Mouse (Mus musculus) cerebellum, adult 9-11 months (tissue): Measurements from ENCODE around the gene Rtn4rl1.
"Not testable (repeated sequence)": the region's sequence is repeated elsewhere in the genome, so short reads cannot be mapped to it uniquely, and the experiment has no call there.

Experiments used
- DNase-seq: peaks from one replicate; pipeline ENCODE4 v3.0.0; 2022

Rtn4rl1 gene

DNA sequence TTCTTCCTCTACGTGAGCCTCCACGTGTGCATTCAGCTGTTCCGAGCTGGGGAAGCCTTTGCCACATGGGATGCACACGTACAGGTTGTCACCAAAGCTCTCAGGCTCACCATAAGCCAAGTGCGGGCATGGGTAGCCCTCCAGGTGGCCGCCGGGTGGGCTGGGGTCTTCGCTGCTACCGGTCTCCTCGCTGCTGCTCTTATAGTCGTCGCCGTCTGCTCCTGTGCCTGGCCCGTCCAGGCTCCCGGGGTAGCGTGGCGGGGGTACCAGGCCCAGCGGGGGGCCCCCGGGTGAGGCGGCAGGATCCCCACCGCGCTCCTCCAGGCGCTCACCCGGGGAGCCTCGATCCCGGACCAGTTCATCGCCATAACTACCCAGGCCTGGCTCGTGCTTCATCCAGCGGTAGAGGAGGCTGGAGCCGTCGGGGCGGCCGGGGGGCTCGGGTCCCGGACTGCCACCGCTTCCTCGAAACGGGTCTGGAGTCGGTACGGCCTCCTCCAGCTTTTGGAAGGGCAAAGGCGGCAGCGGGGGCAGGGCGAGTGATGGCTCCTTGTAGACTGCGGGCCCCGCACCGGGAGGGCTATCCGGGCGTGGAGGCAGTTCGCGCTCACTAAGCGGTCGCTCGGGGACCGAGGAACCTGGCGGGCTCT is 27.3 kb upstream of the Rtn4rl1 start:
- no peak for DNase-seq

DNA sequence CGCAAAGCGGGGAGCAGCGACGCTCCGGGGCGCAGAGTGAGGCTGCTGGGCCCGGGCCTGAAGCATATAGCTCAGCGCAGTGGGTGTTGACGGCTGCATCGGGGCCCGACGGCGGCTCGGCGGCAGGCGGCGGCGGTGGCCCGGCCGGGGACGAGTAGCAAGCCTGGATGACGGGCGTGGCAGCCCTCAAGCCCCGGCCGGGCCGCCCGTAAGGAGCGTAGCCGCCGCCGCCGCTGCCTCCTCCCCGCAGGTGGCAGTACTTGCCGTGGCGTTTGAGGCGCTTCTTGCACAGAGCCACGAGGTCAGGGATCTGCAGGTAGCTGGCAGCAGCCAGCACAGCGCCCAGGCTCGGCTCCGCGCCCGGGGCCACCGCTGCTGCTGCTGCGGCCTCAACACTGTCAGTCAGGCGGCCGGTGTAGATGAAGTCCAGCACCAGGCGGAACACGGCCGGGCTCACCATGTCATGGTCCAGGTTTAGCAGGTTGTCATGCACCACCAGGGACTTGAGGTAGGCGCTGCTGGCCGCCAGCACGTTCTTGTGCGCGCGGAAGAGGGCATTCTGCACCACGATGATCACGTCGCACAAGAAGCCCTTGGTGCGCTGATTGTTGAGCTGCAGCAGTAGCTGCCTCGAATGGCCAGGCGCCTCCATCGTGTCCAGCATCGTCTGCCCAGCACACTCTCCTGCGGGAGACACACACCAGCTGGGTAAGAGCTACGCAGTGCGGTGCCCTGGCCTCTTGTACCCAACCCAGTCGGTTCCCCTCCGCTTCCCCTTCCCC is 26.5 kb upstream of the Rtn4rl1 start:
- DNase-seq = no peak

DNA sequence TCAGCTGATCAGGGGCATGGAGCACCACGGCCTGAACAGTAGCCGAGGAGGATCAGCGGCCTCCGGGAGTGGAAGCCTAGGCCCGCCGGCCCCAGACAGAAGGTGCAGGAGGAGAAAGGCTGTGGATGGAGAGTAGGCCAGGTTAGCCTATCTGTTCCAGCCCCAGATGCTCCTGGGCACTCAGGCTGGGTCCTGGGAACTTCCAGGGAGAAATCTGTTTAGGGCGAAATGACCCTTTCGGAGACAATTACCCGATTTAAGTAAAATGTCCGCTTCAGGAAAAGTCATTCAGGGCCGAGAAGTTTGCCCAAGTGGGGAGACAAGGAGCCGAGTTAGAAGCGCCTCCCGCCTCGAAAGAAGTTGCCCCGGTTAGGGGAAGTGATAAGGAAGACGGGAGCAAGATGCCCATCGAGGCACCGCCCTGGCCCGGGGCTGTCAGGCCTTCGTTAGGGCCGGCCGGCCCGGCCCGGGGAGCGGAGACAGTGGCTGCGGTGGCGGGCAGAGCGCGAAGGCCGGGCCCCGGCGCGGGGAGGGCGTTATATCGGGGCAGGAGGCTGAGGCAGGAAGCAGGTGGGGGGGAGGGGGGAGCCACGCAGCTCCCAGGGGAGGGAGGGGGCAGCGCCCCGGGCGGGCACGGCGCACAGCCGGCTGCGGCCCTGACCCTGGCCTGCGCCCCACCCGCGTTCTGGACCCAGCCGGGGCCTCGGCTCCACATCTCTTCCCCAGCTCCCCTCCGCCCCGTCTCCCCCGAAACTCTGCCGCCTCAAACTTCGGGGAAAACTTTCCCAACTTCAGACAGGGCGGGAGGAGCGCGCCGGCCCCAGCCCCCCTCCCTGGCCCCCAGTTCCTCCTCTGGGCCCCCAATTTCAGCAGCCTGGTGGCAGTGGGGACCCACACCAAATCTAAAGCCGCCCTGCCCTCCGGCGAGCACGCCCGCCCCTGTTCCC is 25.7 kb upstream of the Rtn4rl1 start:
- DNase-seq = no peak

DNA sequence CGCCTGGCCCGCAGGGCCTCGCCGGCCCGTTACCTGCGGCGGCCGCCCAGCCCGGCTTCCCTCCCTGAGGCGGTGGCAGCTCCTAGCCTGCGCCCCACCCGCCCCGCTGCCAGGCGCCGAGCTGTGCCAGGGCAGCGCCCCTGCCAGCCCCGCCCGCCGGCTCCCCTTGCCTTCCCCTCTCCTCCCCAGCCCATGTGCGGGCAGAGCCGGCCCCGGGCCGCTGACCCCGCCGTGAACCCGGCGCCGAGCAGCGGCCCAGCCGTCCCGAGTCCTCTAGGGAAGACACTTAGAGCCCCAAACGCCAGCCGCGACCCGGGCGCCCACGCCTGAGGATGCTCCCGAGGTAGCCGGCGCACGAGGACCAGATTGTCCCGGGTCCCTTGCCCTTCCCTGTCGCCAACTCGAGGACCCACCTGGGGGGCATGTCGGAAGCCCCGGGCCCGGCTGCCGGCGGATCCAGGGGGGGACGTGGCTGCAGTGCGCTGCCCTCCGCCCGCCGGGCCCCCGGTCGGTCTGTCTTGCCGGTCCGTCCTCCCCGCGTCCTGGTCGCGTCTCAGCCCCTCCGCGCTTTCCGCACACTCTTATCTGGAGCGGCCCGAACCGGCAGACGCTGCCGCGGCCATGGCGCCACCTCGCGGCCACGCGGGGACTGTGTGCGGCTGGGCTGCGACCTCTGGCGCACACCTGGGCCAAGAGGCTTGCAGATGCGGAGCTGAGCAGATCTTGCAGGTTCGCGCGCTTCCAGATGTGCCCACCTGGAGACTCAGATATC is 24.8 kb upstream of the Rtn4rl1 start:
- peak; percentile 80 for DNase-seq

DNA sequence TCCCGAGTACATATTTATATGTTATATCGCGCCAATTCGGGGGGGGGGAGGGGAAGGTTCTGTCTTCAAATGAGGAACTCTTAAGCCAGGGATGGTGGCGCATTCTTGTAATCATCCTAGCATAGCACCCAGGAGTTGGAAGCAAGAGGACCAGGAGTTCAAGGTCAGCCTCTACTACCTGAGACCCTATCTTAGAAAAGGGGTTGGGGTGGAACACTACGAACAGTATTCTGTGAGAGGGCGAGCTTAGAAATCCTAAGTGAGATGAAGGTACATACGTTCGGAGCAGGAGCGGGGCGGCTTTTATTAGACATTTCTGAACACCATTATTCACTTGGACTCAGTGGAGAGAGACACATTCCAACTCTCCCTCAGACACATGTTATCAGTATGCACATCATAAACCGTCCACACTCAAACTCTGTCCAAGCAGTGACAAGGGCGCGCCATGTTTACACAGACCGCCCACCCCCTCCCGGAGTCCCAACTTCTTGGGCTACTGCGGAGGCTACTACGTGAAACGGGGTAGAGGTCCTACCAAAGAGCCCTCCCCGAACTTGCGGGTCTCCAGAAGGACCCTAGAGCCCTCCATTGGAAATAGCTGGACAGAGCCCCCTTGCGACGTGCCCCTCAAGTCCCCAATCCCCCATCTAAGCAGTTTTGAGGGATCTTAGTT is 24.0 kb upstream of the Rtn4rl1 start, which contains the start of gene Hic1:
TSS of gene Hic1 (minus strand) at position 115 of the 676 bp plus-strand sequence.
- peak; percentile 66 for DNase-seq

DNA sequence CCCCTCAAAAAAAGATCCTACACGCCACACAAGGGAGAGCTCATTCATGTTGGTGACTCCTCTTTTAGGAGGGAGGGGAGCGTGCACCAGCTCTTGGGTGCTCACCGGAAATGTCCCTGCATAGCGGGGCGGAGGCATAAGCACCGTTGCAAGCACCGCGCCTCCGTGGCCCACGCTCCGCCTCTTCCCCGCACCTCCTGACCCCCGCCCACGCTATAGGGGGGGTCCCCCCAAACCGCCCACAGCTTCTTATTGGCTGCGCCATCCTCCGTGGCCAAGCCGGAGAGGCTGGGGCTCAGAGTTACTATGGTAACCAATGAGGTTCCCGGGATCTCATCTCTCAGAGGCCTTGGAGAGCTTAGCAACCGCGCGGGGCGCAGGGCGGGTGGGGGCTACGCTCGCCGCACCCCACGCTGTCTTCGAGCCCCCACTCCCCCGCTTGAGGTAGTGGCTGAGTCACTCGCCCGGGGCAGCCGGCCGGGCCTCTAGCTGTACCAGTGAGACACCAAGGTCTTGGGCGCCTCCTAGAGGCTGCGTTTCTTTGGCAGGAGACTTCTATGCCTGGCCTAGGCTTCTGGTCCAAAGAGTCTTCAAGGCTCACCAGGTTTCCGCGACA is 23.3 kb upstream of the Rtn4rl1 start:
- DNase-seq = peak; percentile 93

DNA sequence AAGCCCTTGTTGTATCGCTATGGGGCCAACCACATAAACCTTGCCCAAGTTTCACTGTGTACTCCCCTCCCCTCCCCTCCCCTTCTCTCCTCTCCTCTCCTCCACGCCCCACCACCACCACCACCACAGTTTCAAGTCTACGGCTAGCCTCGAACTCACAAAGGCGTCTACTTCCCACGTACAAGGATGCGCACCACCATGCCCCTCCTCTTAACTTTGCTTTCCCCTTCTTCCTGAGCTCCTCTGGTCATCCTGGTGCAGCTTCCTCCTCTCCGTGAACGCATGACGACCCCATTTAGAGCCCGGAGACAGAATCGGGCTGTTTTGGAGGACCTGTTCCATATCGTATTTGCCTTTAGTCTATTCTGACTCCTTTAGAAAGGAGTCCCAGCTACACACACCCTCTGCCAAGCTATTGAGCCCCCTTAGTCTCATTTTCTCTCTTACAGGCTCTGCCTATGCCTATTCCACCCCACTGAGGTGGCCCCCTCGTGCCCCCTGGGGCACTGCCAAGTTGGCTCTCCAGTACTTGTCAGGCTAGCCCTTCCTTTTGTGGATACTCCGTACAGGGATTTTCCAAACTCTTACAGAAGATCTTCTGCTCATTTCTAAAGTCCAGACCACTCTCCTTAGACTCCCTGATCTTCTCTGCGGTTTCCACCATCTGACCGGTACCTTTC is 22.3 kb upstream of the Rtn4rl1 start:
- DNase-seq = peak; percentile 66

DNA sequence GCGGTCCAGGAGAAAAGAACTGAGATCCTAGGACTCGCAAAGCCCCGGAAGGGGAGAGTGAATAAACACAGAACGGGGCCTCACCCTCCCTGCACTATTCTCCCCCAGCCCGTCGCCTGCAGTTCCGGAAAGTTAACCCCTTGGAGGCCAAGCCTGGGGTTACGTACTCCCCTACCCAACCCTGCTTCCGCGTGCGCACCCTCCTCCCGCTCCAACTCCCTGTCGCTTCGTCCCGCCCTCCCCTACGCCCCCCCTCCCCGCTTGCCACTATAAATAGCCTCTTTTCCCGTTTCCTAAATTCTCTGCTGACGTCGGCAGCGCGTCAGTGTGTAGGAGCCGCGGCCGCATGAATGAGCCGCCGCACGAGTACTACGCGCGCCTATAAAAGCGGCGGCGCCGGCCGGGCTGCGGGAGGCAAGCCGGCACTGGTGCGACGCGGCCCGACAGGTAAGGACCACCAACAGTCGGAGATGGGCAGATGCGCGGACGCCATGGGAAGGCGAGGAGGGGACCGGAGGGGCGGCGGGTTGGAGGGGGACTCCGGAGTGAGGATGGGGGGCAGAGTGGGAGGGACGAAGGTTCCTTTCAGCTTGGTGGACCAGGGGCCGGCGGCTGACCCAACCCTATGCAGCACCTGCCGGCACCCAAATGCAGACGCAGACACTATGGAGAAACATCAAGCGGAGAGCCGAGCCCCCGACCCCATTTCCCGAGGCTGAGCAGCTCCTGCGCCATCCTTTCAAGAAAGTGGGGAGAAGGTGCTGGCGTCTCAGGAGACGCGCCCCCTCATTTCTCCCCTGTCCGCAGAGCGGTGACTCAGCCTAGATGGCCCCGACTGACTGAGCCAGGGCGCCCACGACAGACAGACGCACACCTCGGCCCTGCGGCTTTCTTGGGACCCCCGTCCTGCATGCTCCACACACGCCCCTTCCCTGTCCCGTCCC is 21.2 kb upstream of the Rtn4rl1 start:
- peak; percentile 66 for DNase-seq

DNA sequence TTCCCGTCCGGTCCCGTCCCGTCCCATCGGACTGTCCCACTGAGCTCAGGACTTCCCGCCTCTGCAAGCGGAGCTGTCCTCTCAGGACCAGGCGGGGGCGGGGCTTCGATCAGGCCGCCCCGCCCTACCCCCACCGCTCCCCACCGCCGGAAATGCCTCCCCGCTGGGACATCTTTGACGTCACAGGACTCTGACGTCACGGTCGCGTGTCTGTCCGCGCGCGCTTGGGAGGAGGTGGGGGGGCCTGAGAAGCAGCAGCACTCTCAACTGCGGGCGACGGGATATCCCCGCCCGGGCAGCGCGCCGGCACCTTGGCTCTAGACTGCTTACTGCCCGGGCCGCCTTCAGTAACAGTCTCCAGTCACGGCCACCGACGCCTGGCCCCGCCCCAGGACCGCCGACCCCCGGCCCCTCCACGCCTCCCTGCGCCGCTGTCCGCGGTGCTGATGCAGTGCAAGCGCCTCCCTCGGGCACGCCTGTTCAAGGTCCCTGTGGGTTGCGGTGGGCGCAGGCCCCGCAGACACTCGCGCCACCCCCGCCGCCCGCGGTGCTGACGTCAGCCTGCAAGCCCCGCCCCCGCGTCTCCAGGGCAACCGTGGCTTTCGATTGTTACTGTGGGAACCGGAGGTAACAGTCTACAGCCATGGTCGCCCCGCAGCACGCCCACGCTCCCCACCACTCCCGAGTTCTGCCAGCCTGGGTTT is 20.3 kb upstream of the Rtn4rl1 start:
- DNase-seq = peak; percentile 89

DNA sequence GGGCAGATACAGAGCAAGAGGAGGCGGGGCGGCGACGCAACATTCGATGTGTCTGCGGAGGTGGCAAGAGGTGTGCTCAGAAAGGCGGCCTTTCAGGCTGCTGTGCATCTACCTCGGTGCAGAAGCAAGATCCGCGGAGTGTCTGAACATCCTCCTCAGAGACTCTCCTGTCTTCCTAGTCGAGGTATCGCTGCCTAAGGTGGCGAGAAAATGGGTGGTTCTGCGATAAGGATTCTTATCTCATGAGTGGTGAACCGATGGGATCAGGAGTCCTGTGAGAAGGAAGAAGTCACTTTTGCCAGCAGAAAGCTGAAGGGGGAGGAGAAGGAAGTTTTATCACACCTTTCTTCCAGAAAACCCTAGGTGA is 19.8 kb upstream of the Rtn4rl1 start:
- DNase-seq = no peak

DNA sequence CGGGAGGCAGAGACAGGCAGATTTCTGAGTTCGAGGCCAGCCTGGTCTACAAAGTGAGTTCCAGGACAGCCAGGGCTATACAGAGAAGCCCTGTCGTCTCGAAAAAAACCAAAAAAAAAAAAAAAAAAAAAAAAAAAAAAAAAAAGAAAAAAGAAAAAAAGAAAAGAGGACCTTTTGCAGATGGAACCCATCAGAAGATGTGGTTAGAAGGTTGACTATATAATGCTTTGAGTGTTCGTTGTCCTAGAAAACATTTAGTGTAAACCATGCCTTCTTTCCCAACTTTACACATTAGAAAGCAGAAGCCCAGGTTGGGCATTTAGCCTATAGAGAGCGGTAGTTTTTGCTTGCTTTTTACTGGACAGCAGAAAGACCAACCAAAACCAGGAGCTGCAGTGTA is 19.0 kb upstream of the Rtn4rl1 start:
- DNase-seq = not testable (repeated sequence)

DNA sequence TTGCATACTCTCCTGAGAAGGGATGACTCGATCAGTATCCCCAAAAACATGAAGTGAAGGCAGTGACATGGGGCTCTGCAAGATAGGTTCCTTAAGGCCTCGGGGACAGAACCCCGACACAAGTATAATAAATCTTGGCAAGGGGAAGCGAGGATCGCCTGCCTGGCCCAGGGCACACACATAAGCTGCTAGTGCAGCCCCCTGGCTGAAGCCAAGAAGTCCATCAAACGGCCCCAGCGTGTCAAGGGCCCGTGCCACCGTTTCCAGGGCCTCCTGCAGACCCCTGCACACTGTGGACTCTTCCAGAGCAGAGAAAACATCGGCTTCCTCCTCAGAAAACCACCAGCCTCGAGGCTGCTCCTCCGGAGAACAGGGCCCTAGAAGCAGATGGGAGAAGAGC is 15.6 kb upstream of the Rtn4rl1 start:
- no peak for DNase-seq

DNA sequence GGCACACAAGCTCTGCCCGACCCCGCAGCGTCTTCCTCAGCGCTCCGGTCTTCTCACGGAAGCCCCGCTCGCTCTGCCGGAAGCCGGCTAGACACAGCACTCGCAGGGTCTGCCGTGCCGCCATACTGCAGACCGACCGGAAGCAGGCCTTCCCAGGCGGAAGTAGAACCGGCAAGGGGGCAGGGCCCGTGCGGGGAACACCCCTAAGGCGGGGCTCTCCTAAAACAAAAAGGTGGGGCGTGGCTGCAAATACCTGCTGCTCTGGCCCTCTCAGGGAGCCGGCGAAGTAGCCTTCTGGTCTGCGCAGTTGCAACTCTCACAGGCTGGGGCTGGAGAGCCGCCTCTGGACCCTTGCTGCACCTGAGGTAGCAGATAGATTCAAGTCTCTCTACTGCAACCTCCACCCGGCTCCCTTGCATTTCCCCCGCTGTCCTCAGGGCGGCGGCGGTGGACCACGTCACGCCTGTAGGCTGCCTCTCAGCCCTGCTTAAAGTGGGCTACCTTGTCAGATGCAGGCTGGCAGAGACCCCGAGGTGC is 14.8 kb upstream of the Rtn4rl1 start, which contains the start of gene Ovca2:
TSS of gene Ovca2 (minus strand) at position 164 of the 537 bp plus-strand sequence.
- peak; percentile 92 for DNase-seq

DNA sequence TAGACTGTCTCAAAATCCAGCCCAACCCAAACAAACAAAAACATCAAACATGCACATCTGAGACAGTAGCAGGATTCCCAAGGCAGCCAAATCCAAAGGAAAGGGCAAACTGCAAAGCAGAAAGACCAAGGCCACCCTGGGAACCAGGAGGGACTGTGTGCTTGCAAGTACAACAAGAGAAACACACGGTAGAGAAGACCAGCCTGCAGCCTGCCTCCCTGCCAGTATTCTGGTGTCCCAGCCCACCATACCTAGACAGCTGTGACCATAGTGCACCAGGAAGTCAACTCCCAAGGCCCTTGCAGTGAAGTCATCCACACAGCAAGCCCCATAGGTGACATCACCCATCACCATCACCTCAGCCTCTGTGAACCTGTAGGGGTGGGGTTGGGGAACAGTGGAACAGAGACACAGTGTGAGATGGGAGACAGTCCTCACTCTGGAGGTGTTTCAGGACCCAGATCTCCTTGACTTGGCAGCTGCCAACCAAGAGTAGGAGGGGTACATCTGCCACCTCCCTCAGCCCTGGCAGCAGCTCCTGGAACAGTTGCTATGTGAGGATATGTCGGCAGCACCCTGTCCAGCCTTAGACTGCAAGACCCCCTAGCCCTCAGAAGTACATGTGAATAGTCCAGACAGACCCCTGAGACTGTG is 9.5 kb upstream of the Rtn4rl1 start:
- DNase-seq = no peak

DNA sequence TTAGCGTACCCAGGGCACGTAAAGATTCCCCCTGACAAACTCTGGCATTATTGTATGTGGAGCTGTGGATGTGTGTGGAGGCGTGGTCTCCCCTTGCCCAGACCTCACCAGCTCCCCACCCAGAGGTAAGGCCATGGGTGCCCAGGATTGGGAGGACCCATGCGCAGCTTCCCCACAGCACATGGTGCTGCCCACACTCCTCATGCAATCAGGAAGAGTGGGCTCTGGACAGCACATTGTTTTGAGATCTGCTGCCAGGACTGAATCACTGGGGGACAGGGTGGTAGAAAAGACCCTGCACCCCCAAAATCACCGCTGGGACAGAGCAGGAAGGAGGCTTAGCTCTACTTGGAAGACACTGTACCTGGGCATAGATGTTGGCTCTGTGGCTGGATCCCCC is 9.0 kb upstream of the Rtn4rl1 start:
- no peak for DNase-seq

DNA sequence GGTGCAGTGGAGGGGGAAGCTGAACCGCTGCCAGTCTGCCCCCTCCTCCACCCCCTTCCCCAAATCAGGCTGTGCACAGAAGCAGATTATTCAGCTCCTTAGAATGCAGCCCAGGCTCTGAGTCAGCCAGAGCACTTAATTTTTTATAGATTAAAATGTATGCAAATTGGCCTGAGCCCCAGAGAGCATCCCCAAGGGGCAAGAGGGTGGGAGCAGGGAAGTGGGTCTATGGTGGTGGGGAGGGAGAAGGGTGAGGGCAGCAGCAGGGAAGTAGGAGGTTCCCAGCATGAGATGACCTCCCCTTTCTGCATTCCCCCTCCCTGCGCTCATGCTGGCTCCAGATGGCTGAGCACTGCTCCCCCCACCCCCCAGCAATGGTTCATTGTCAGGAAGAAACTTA is 8.6 kb upstream of the Rtn4rl1 start:
- DNase-seq = no peak

DNA sequence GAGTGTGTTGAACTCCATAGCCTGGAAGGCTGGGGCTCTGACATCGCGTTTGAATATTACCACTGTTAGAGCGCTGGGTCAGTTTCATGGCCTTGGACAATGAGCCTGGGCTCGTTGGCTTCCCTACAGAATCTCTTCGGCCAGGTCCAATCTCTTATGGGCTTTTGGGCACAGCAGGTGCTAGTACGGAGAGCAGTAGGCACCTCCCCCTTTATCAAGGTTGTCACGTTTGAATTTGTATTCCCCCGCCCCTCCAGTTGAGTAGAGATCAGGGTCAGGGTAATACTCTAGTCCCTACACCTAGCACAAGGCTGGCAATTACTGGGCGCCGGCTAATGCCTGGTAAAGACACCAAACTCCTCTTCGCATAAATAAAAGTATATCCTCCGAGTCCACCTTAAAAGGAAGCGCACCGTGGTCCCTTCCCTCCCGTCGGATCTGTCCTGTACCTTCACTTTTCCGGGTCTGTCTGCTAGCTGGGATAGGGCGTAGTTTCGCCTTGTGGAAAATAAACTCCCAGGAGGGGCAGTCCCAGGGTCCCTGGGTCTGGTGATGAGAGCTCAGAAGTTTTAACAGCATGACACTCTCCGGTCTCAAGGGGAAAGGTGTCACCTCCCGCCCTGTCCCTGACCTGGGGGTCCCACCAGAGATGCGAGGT is 3.7 kb upstream of the Rtn4rl1 start:
- DNase-seq = peak; percentile 54

DNA sequence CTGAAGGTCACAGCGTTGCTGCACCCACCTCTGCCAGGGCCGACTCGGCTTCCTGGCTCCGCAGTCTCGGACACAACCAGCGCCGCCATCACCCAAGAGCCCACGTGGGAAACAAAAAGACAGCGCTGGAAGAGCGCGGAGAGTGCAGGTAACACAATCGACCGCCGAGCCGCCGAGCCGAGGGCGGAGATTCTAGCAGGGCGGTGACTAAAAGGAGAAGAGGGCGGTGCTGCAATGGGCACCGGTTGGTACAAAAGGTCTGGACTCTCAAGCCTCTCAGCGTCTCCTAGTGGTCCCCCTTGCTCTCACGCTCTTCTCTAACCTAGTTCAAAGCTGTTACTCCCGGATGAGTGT is 3.2 kb upstream of the Rtn4rl1 start:
- DNase-seq = peak; percentile 86
